Mouse (Mus musculus) CH12.LX (cell line): ENCODE measurements around the gene Tctn3.

ENCODE experiments used
- CTCF ChIP-seq, 2 experiments: IDR thresholded peaks in 1 of 2; conservative IDR thresholded peaks in 1 of 2; 2 replicates each; pipeline ENCODE4 v1.5.1; 2011 to 2012; ENCODE audit warnings: low read depth in 2 of 2, low read length in 2 of 2, improper control_type of control experiment in 1 of 2, inconsistent platforms in 1 of 2, mild to moderate bottlenecking in 1 of 2, moderate library complexity in 1 of 2
- EP300 ChIP-seq: IDR thresholded peaks from 2 replicates; pipeline ENCODE4 v1.6.1; 2011; ENCODE audit warnings: low read length, improper control_type of control experiment
- JUND ChIP-seq: conservative IDR thresholded peaks from 2 replicates; pipeline ENCODE4 v1.6.1; 2011; ENCODE audit warnings: low read depth, low read length, improper control_type of control experiment
- MAX ChIP-seq: IDR thresholded peaks from 2 replicates; pipeline ENCODE4 v1.6.1; 2011; ENCODE audit warnings: low read length, improper control_type of control experiment
- POLR2A ChIP-seq: IDR thresholded peaks from 2 replicates; pipeline ENCODE4 v1.6.1; 2011; ENCODE audit warnings: low read depth, mild to moderate bottlenecking, improper control_type of control experiment, low read length
- RAD21 ChIP-seq: IDR thresholded peaks from 2 replicates; pipeline ENCODE4 v1.6.1; 2011; ENCODE audit warnings: low read depth, mild to moderate bottlenecking, low read length, improper control_type of control experiment, moderate library complexity
- TCF12 ChIP-seq: IDR thresholded peaks from 2 replicates; pipeline ENCODE4 v1.6.1; 2014; ENCODE audit warnings: low read depth, mild to moderate bottlenecking, inconsistent platforms, low read length, improper control_type of control experiment
- ZC3H11A ChIP-seq: IDR thresholded peaks from 2 replicates; pipeline ENCODE4 v1.6.1; 2012; ENCODE audit warnings: low read depth, mild to moderate bottlenecking, inconsistent platforms, low read length, improper control_type of control experiment
- ZKSCAN1 ChIP-seq: IDR thresholded peaks from 2 replicates; pipeline ENCODE4 v1.6.1; 2012; ENCODE audit warnings: low read depth, inconsistent platforms, low read length, improper control_type of control experiment, borderline replicate concordance

- no peak for TF ChIP-seq EP300
- no peak for TF ChIP-seq ZKSCAN1
- TF ChIP-seq POLR2A = no peak
- no peak for TF ChIP-seq CTCF (conservative IDR thresholded peaks at IDR 0.05 in 1 of 2, IDR thresholded peaks at IDR 0.05 in 1 of 2; ENCODE audit: low read depth in 2 of 2, low read length in 2 of 2)
- TF ChIP-seq JUND = no peak
- no peak for TF ChIP-seq ZC3H11A
- no peak for TF ChIP-seq MAX
- no peak for TF ChIP-seq RAD21
- no peak for TF ChIP-seq TCF12
Measured at GRCm38 (mm10) chr19:40581662-40582061, 30.4 kb downstream of the Tctn3 start.
